Mouse (Mus musculus) embryo, embryonic 11.5 days (tissue): ENCODE measurements around the gene Obox5.
"Not testable (repeated sequence)": the region's sequence is repeated elsewhere in the genome, so short reads cannot be mapped to it uniquely, and the experiment has no call there.

Source experiments
- DNase-seq: peaks from one replicate; pipeline ENCODE4 v3.0.0-alpha.2; 2012; ENCODE audit warnings: low read depth, low spot score

Gene Obox5

DNA sequence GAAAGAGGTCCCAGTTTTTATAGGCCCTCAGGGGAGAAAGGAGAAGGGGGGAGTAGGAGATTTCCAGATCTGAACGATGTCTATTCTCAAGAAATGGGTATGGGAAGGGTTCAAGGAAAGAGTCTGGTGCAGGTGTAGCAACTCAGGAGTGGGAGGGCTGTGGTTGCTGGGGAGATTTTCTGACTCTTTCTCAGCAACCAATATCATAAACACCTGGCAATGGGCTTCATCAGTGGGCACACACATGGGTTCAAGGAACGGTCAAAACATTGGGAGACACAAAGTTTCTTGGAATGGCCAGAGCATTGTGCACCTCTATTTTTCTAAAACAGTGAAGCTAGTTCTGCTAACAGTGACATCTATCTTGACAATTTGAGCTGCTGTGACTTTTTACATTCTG lies at the start of gene Obox5:
Obox5 (plus strand) TSS at position 301 of the 400 bp plus-strand sequence.
- DNase-seq, result not testable (repeated sequence)

DNA sequence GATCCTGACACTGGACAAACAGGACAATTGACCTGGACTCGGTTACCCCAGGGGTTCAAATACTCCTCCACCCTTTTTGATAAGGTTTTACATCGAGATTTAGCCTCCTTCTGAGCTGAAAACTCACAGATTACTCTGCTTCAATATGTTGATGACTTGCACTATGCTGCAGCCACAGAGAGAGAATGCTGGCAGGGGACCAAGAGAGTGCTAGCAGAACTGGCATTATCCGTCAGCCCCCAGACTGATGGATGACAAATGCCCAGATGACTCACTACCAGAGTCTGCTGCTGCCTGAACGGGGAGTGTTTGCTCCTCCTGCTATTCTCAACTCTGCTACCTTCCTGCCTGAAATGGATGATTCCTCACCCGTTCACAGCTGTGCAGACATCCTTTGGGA lies 635 bp upstream of the Obox5 start:
- DNase-seq, result not testable (repeated sequence)
